Mouse (Mus musculus) CD4-positive naive resting alpha-beta T cell, adult 57 days (primary cell): ENCODE results near the gene Bpifc. TPM values are rescaled to one million over a fixed set of nuclear protein-coding genes. Genes with fewer than 3 reads are reported as not detected.

ENCODE experiments used
- total RNA-seq: library from RNA; stranded (reverse); gene quantifications from one replicate; pipeline ENCODE4 v1.2.4, GENCODE M21; 2023

Bpifc gene
- not detected for total RNA-seq

GRCm38 (mm10) chr10:86011781-86012180 is at the start of gene Bpifc:
Bpifc (minus strand) TSS chr10:86011895.

GRCm38 (mm10) chr10:86021749-86022473 is 10.2 kb upstream of the Bpifc start, which contains the start of gene Fbxo7:
Fbxo7 (plus strand) TSS chr10:86021972.

GRCm38 (mm10) chr10:85957464-85957950 is 54.2 kb downstream of the Bpifc start, which contains the start of gene Rtcb:
Rtcb (minus strand) TSS chr10:85957823.

GRCm38 (mm10) chr10:85927676-85928445 is 83.8 kb downstream of the Bpifc start, which contains the start of gene Ascl4:
Ascl4 (plus strand) TSS chr10:85927681.

GRCm38 (mm10) chr10:85916498-85917309 is 95.0 kb downstream of the Bpifc start, which contains the start of gene Prdm4:
Prdm4 (minus strand) TSS chr10:85917142.

Other genes starting within 250 kb of the Bpifc start
- 21.9 TPM for gene Pwp1, start 182.4 kb downstream of the Bpifc start, total RNA-seq
- gene Prdm4, start 94.8 kb downstream of the Bpifc start, total RNA-seq, result 57.8 TPM
- 1.0 TPM for gene Ascl4, start 84.2 kb downstream of the Bpifc start, total RNA-seq
- gene Rtcb, start 54.1 kb downstream of the Bpifc start, total RNA-seq, result 95.8 TPM
- 53.0 TPM for gene Fbxo7, start 10.1 kb upstream of the Bpifc start, total RNA-seq